Mouse (Mus musculus) right cerebral cortex, postnatal 4 days (tissue): ENCODE data around the gene Cct8l1.

Experiments used
- DNase-seq: peaks from one replicate; pipeline ENCODE4 v3.0.0-alpha.2; 2022

Gene Cct8l1

GRCm38 (mm10) chr5:25530629-25531028, 14.8 kb downstream of the Cct8l1 start:
- DNase-seq, result no peak

- no peak for DNase-seq
Observed at GRCm38 (mm10) chr5:25532256-25533147, 16.6 kb downstream of the Cct8l1 start.

- DNase-seq, result no peak
Observed at GRCm38 (mm10) chr5:25533298-25533697, 17.4 kb downstream of the Cct8l1 start.

- no peak for DNase-seq
Observed at GRCm38 (mm10) chr5:25535566-25535965, 19.7 kb downstream of the Cct8l1 start.

- DNase-seq, result no peak
Observed at GRCm38 (mm10) chr5:25536451-25536850, 20.6 kb downstream of the Cct8l1 start.

- no peak for DNase-seq
Observed at GRCm38 (mm10) chr5:25536921-25537409, 21.1 kb downstream of the Cct8l1 start.

GRCm38 (mm10) chr5:25540412-25540811, 24.5 kb downstream of the Cct8l1 start:
- DNase-seq, result no peak

GRCm38 (mm10) chr5:25540921-25541320, 25.1 kb downstream of the Cct8l1 start:
- DNase-seq, result no peak

GRCm38 (mm10) chr5:25541661-25542060, 25.8 kb downstream of the Cct8l1 start:
- DNase-seq, result no peak

GRCm38 (mm10) chr5:25544061-25544460, 28.2 kb downstream of the Cct8l1 start:
- no peak for DNase-seq

- no peak for DNase-seq
Observed at GRCm38 (mm10) chr5:25544566-25544965, 28.7 kb downstream of the Cct8l1 start.

- DNase-seq, result no peak
Observed at GRCm38 (mm10) chr5:25546912-25547311, 31.0 kb downstream of the Cct8l1 start.

GRCm38 (mm10) chr5:25550912-25551311, 35.0 kb downstream of the Cct8l1 start:
- no peak for DNase-seq

- DNase-seq, result no peak
Observed at GRCm38 (mm10) chr5:25554210-25554609, 38.3 kb downstream of the Cct8l1 start.

GRCm38 (mm10) chr5:25554689-25555088, 38.8 kb downstream of the Cct8l1 start:
- DNase-seq, result no peak

GRCm38 (mm10) chr5:25555684-25556083, 39.8 kb downstream of the Cct8l1 start:
- DNase-seq, result no peak

- DNase-seq, result no peak
Observed at GRCm38 (mm10) chr5:25556363-25556762, 40.5 kb downstream of the Cct8l1 start.
